Mouse (Mus musculus) lung, postnatal 0 days (tissue): ENCODE data around the gene Olfr1375.

Source experiments
- CTCF ChIP-seq: IDR thresholded peaks from 2 replicates; pipeline ENCODE4 v1.5.1; 2016; ENCODE audit warnings: antibody characterized with exemption, mild to moderate bottlenecking
- EP300 ChIP-seq: IDR thresholded peaks from 2 replicates; pipeline ENCODE4 v1.6.1; 2016; ENCODE audit warnings: antibody characterized with exemption, mild to moderate bottlenecking, control low read depth

- TF ChIP-seq CTCF (no peak), EP300 (no peak)
These were observed 31.6 kb upstream of the Olfr1375 start for GRCm38 (mm10) chr11:51016341-51016740.
